Mouse (Mus musculus) forebrain, embryonic 14.5 days (tissue): ENCODE results near the gene Ube2z. TPM values are rescaled to one million over a fixed set of nuclear protein-coding genes. Genes with fewer than 3 reads are reported as not detected.

Source experiments
- ATAC-seq: fragments of 200-750 bp; cut with Nextera tagmentation; 2 replicates; pipeline ENCODE4 v1.8.0; 2017; ENCODE audit warnings: mild to moderate bottlenecking, moderate library complexity
- DNase-seq: peaks from one replicate; pipeline ENCODE4 v3.0.0-alpha.2; 2015; ENCODE audit warnings: low spot score
- H3K27ac ChIP-seq: fragments of 300-500 bp; sonication (generic); 2 replicates; pipeline ENCODE4 v1.5.1; 2014; ENCODE audit warnings: low read depth, mild to moderate bottlenecking, control low read depth, low read length, moderate library complexity
- H3K27me3 ChIP-seq: fragments of 300-500 bp; sonication (generic); replicated peaks from 2 replicates; pipeline ENCODE4 v1.6.1; 2014; ENCODE audit warnings: low read length, control low read depth, mixed read lengths; ENCODE audit not compliant: control insufficient read depth, insufficient read depth
- H3K36me3 ChIP-seq: fragments of 300-500 bp; sonication (generic); 2 replicates; pipeline ENCODE4 v1.6.1; 2014; ENCODE audit warnings: low read length, control low read depth; ENCODE audit not compliant: control insufficient read depth, insufficient read depth
- H3K4me1 ChIP-seq: fragments of 300-500 bp; sonication (generic); 2 replicates; pipeline ENCODE4 v1.6.1; 2014; ENCODE audit warnings: antibody characterized with exemption, low read length, control low read depth; ENCODE audit not compliant: control insufficient read depth, insufficient read depth
- H3K4me2 ChIP-seq: fragments of 300-500 bp; sonication (generic); 2 replicates; pipeline ENCODE4 v1.6.1; 2014; ENCODE audit warnings: mild to moderate bottlenecking, control low read depth, low read length
- H3K4me3 ChIP-seq: fragments of 300-500 bp; sonication (generic); 2 replicates; pipeline ENCODE4 v1.5.1; 2014; ENCODE audit warnings: low read depth, low read length, control low read depth
- H3K9ac ChIP-seq: fragments of 300-500 bp; sonication (generic); 2 replicates; pipeline ENCODE4 v1.6.1; 2014; ENCODE audit warnings: mild to moderate bottlenecking, low read length, control low read depth, moderate library complexity
- H3K9me3 ChIP-seq: fragments of 300-500 bp; sonication (generic); replicated peaks from 2 replicates; pipeline ENCODE4 v1.6.1; 2016; ENCODE audit warnings: low read length, control low read depth, mixed read lengths; ENCODE audit not compliant: control insufficient read depth
- WGBS: fragments of 180-500 bp; shearing (Covaris S2); extraction: QIAGEN DNeasy Blood & Tissue Kit; methylation state at CpG from one replicate; pipeline ENCODE4 v1.1.7; 2014; 5-methylcytosine and 5-hydroxymethylcytosine counted together
- polyA plus RNA-seq: library from polyadenylated mRNA; unstranded; fragments of >200 nt; fragmentation: Nextera tagmentation; extraction: Ambion mirVana; gene quantifications from 2 replicates; pipeline ENCODE4 v1.2.1, GENCODE M21; 2014

The Ube2z gene
- polyA plus RNA-seq, 1 experiment from 2014 or later: 24.9 TPM

DNA sequence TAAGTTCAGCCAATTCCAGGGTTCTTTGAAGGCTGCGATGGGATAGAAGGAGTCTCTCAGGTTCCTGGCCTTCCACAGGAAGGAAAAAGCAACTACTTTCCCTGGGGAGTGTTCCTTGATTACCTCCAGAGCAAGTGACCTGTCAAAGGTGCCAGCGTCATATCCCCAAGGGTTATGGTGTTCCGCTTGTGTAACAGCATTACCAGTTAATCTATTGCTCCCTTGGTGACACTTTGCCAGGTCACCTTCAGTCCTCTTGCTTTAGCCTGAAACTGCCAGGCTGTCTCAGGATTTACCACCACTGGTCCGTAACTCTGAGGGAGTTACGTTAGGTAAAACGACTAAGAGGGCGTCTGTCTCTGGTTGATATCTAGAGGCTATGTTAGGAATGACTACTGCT, 5.2 kb upstream of the Ube2z start:
- ATAC-seq (no peak), DNase-seq (no peak)
- Histone ChIP-seq H3K4me1 (peaks cover 12% of the 10 kb centered on the region), H3K27ac (no peak overlapping the region), H3K9ac (no peak overlapping the region), H3K4me2 (no peak overlapping the region), H3K9me3 (no peaks in the 10 kb centered on the region), H3K4me3 (no peak overlapping the region), H3K36me3 (peaks cover 26% of the 10 kb centered on the region), H3K27me3 (no peaks in the 10 kb centered on the region)
- 93% methylated on average over 7 of the region's 7 CpGs for WGBS

DNA sequence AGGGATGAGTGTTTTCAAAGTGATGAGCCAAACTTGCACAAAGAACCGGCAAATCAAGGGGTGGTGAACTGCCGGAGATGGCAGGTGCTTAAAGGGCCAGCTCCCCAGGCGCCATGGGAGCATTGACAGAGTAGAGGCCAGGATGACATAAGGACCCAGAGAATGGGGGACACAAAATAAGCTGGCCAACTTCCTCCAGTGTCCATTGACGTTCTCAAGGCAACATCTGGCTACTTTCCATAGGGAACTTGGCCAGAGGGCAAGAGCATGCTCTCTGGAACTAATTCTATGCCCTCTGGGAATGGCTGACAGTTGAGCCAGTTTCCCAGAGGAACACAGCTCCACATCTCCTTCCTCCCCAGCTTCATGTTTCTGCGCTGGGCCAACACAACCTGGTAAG, 3.0 kb upstream of the Ube2z start:
- no peak for ATAC-seq
- WGBS: 86% methylated on average over 5 of the region's 5 CpGs

DNA sequence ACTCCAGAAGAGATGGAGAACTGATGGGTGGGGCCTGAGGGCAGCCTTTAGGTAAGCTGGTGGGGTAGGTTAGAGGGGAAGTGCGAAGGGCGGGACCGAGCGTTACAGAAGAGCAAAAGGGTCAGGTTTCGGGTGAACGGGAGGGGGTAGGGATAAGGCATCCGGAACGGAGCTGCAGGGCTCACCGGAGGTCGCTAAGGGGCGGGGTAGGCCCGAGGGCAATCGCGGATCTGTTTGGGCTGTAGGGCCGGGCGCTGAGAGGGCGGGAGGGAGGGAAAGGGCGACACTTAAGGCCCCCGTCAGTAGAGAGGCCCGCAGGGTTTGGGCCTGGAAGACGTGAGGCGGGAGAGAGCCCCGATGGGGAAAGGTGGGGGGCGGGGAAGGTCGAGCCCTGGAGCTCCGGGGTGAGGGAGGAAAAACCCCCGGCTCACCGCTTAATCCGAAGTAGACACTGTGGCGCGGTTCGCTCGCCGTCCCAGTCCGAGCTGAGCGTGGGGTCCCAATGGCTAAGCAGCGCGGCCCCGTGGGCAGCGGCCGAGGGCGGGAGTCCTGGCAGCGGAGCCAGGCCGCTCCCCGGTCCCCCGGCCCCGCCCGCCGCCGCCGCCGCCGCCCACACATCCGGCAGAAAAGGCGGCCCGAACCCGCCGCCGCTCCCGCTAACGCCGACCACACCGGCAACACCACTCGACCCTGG, 520 bp downstream of the Ube2z start:
- peak overlapping the region; percentile 66 for H3K27ac ChIP-seq

More for the DNA sequence above, 3.0 kb upstream of the Ube2z start:
- H3K27ac ChIP-seq: no peak overlapping the region
- no peak overlapping the region for H3K4me2 ChIP-seq
- no peak overlapping the region for H3K9ac ChIP-seq
- H3K36me3 ChIP-seq: peaks cover 21% of the 10 kb centered on the region
- H3K9me3 ChIP-seq: no peaks in the 10 kb centered on the region
- DNase-seq: no peak
- no peak overlapping the region for H3K4me3 ChIP-seq
- peaks cover 12% of the 10 kb centered on the region for H3K4me1 ChIP-seq
- no peaks in the 10 kb centered on the region for H3K27me3 ChIP-seq

DNA sequence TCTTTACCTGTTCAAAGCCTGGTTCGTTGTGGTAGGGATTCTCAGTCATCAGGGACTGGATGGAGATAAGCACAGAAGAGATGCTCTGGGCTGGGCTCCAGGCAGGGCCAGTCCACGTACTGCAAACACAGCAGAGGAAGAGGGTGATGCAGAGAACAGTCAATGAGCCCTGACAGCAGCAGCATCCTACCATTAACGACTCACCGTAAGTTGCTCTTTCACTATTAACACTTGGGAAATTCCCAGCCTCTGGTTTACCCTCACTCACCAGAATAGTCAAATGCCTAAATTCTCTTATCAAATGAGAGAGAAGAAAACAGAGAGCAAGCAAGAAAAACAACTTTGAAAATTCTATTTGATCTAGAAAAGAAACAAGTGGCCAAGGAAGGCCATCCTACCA, 6.9 kb downstream of the Ube2z start:
- peaks cover 6% of the 10 kb centered on the region for H3K4me1 ChIP-seq
- ATAC-seq (no peak), DNase-seq (no peak)
- H3K4me3 ChIP-seq: no peak overlapping the region
- WGBS: 91% methylated on average over 4 of the region's 4 CpGs
- no peak overlapping the region for H3K9ac ChIP-seq
- H3K27ac ChIP-seq: no peak overlapping the region
- no peaks in the 10 kb centered on the region for H3K27me3 ChIP-seq
- H3K36me3 ChIP-seq: peaks cover 84% of the 10 kb centered on the region
- H3K9me3 ChIP-seq: no peaks in the 10 kb centered on the region
- H3K4me2 ChIP-seq: no peak overlapping the region

More for the DNA sequence above, 520 bp downstream of the Ube2z start:
- Histone ChIP-seq H3K9me3 (no peaks in the 10 kb centered on the region), H3K4me3 (peak overlapping the region; percentile 97), H3K4me2 (peak overlapping the region; percentile 68), H3K9ac (peak overlapping the region; percentile 95), H3K36me3 (peaks cover 30% of the 10 kb centered on the region), H3K27me3 (no peaks in the 10 kb centered on the region), H3K4me1 (peaks cover 17% of the 10 kb centered on the region)
- WGBS: under 1% methylated on average over 54 of the region's 64 CpGs
- peak; percentile 58 for ATAC-seq
- DNase-seq: peak; percentile 16

DNA sequence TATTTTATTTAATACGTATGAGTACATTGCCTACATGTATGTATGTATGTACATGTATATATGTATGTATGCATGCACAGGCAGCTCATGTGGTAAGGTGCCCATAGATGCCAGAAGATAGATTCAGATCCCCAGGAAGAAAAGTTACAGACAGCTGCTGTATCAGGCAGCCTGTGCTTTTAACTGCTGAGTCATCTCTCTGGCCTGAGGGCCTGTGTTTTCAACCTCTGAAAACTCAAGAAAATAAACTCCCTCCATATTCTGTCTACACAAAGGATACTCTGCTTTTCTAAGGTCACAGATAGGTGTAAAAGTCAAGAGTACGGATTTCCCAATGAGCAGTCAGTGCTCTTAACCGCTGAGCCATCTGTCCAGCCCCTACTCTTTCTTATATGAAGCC, 14.3 kb downstream of the Ube2z start:
- Histone ChIP-seq H3K4me1 (no peaks in the 10 kb centered on the region), H3K4me2 (no peak overlapping the region), H3K9me3 (no peaks in the 10 kb centered on the region), H3K27ac (no peak overlapping the region), H3K4me3 (no peak overlapping the region), H3K36me3 (peaks cover 90% of the 10 kb centered on the region), H3K9ac (no peak overlapping the region), H3K27me3 (no peaks in the 10 kb centered on the region)
- ATAC-seq: no peak
- 96% methylated on average over 3 of the region's 3 CpGs for WGBS
- DNase-seq: no peak

DNA sequence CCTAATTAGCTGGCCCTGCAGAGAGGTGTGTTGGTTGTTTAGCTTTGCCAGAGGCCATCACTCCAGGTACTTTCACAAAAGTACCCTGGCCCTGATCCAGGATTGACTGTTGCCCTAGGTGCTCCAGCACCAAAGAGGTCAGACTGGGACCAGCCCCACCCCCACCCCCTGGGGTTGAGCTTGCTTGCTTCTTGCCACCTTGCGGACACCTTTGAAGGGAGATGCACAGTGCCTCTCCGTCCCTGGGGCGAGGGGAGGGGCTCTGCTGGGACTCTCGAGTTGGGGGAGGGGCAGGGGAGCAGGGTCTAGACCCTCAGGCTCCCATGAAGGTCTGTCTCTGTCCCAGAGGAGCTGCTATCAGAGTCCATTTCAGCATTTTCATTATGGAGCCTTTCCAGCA, 15.2 kb downstream of the Ube2z start:
- Histone ChIP-seq H3K27ac (no peak overlapping the region), H3K27me3 (no peaks in the 10 kb centered on the region), H3K36me3 (peaks cover 88% of the 10 kb centered on the region), H3K9me3 (no peaks in the 10 kb centered on the region), H3K4me2 (no peak overlapping the region), H3K9ac (no peak overlapping the region), H3K4me1 (no peaks in the 10 kb centered on the region), H3K4me3 (no peak overlapping the region)
- DNase-seq: no peak
- no peak for ATAC-seq
- 81% methylated on average over 4 of the region's 4 CpGs for WGBS

DNA sequence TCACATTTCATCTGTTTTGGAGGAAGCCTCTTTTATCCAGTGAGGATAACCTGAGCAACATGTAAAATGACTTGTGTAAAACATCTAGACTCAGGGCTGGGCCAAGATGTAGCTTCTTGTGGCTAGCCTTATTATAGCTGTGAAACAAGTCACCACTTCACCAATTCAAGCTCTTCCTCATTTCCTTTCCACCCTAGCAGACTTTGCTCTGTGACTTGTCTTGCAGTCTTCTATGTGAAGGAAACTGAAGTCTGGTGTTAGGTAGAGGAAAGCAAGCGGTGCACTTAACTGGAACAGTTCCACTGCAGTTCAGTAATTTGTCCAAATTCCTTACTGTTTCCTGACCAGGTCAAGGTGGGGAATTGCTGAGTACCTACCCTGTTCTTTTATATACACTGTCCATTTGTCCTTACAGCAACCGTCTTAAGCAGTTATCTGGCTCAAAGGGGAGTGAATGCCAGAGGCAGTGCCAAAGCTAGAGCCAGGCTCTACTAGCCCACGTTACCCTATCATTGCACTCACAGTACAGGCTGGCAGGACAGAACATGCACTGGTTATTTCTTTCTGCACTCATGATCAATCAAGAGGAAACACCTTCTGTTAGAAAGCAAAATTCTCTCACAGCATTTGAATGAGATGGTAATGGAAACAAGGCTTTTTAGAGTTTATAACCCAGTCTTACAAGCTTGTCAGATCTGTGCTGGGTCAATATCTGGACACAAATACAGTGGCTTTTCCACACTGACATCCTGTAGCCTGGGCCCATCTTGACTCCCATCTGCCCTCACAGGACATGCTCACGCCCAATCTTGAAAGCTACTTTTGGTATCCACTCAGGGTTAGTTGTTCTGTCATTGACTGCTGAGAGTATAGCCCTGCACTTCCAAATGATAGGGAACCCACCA, 17.5 kb downstream of the Ube2z start:
- no peak overlapping the region for H3K4me2 ChIP-seq
- no peaks in the 10 kb centered on the region for H3K4me1 ChIP-seq
- no peak overlapping the region for H3K27ac ChIP-seq
- DNase-seq (no peak), ATAC-seq (no peak)
- no peaks in the 10 kb centered on the region for H3K27me3 ChIP-seq
- no peak overlapping the region for H3K9ac ChIP-seq
- H3K36me3 ChIP-seq: peaks cover 89% of the 10 kb centered on the region
- H3K9me3 ChIP-seq: no peaks in the 10 kb centered on the region
- no peak overlapping the region for H3K4me3 ChIP-seq
- WGBS: 85% methylated on average over 4 of the region's 4 CpGs

DNA sequence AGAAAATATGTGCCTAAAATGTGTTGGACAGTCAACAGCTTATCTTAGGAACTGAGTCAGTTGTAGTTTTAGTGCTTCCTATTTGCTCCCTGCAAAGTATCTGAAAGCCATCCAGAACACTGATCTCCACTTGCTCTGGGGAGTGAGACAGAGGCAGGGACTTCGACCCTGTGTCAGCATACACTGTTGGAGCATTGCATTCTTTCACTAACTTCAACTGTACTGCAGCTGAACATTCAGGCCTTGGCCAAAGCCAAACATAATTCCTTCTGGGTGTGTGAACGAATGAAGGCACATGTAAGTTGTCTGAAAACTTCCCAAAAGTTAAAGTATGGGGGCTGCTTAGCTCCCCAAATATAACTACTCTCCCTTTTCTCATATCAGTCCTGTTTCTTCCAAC, 18.4 kb downstream of the Ube2z start:
- Histone ChIP-seq H3K36me3 (peaks cover 87% of the 10 kb centered on the region), H3K27me3 (no peaks in the 10 kb centered on the region), H3K4me1 (no peaks in the 10 kb centered on the region), H3K9me3 (no peaks in the 10 kb centered on the region), H3K4me2 (no peak overlapping the region), H3K9ac (no peak overlapping the region), H3K4me3 (no peak overlapping the region), H3K27ac (no peak overlapping the region)
- ATAC-seq: no peak
- DNase-seq: no peak
- 82% methylated on average over 2 of the region's 2 CpGs for WGBS

DNA sequence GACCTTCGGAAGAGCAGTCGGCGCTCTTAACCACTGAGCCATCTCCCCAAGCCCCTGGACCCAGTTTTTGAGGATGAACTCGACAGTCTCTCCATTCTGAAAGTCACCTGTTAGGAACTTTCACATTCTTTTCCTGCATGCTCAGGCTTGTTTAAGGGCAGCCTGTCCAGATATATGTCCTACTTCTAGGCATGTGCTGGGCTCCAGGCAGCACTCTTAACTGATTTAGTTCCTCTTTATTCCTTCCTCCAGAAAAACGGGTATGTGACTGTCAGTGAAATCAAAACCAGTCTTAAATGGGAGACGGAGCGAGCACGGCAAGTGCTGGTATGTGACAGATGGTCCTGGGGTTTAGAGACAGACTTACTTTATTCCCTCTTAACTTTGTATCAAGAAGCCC, 19.2 kb downstream of the Ube2z start:
- Histone ChIP-seq H3K4me3 (no peak overlapping the region), H3K4me1 (no peaks in the 10 kb centered on the region), H3K4me2 (no peak overlapping the region), H3K9me3 (no peaks in the 10 kb centered on the region), H3K36me3 (peaks cover 81% of the 10 kb centered on the region), H3K27ac (no peak overlapping the region), H3K27me3 (no peaks in the 10 kb centered on the region), H3K9ac (no peak overlapping the region)
- DNase-seq: no peak
- ATAC-seq: no peak
- WGBS: 89% methylated on average over 8 of the region's 8 CpGs
